Mouse (Mus musculus) ZHBTc4 (cell line): ENCODE results near the gene Ifi27.
"Not testable (repeated sequence)": the region's sequence is repeated elsewhere in the genome, so short reads cannot be mapped to it uniquely, and the experiment has no call there.

Source experiments
- DNase-seq: peaks from one replicate; pipeline ENCODE4 v3.0.0-alpha.2; 2011; ENCODE audit warnings: low read depth, low spot score

Gene Ifi27

GRCm38 (mm10) chr12:103453361-103453760, 19.4 kb downstream of the Ifi27 start:
- no peak for DNase-seq

- DNase-seq, result not testable (repeated sequence)
Observed at GRCm38 (mm10) chr12:103456727-103457126, 22.7 kb downstream of the Ifi27 start.

GRCm38 (mm10) chr12:103457140-103457539, 23.1 kb downstream of the Ifi27 start, which contains the start of gene Ifi27l2b:
Gene Ifi27l2b (minus strand): TSS chr12:103457223.
- no peak for DNase-seq

GRCm38 (mm10) chr12:103474481-103474880, 40.5 kb downstream of the Ifi27 start:
- DNase-seq, result no peak

- no peak for DNase-seq
Observed at GRCm38 (mm10) chr12:103476779-103477389, 42.9 kb downstream of the Ifi27 start.

- no peak for DNase-seq
Observed at GRCm38 (mm10) chr12:103477461-103478015, 43.5 kb downstream of the Ifi27 start.

- no peak for DNase-seq
Observed at GRCm38 (mm10) chr12:103481671-103482070, 47.7 kb downstream of the Ifi27 start.

GRCm38 (mm10) chr12:103482781-103483180, 48.8 kb downstream of the Ifi27 start:
- no peak for DNase-seq

- peak; percentile 10 for DNase-seq
Observed at GRCm38 (mm10) chr12:103484200-103484972, 50.4 kb downstream of the Ifi27 start.

GRCm38 (mm10) chr12:103486726-103487125, 52.7 kb downstream of the Ifi27 start:
- DNase-seq, result no peak

GRCm38 (mm10) chr12:103487276-103487675, 53.3 kb downstream of the Ifi27 start:
- DNase-seq, result no peak

- DNase-seq, result no peak
Observed at GRCm38 (mm10) chr12:103487750-103488149, 53.7 kb downstream of the Ifi27 start.
